ENCODE assay signal across 31 mouse cellular contexts in the genomic region with DNA sequence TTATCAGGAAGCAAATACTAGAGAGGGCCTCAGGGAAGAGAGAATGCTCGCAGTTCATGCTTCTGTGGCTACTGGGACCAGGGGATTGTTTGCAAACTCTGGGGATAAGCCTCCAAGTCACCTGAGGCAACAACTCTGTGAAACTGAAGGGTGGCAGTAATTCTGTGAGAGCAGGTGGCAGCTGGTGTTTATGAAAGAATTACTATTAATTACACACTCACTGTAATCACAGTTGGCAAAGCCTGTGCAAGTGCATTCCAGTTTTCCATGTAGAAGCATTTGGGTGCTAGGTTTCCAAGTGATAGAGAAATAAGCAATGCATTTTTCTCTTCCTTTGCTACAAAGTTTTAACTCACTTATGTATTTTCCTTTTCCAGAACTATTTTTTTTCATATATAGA.
DNase-seq lines count a peak whose midpoint lies in the region; ATAC-seq lines count a peak whose summit lies in the region.
"Had no signal": no experiment of that assay in that cellular context is flagged by ENCODE, and none has a peak within 500 bp of the region (broad histone marks: within the 10 kb centered on the region; RNA-seq: fewer than 3 reads in every experiment).

No protein-coding gene starts in this region.

- H3K4me1 ChIP-seq in forebrain, embryonic 14.5 days (ENCODE audit: control insufficient read depth, insufficient read depth, low read length): no peaks in the 10 kb centered on the region
- no peaks in the 10 kb centered on the region for H3K4me1 ChIP-seq in forebrain, embryonic 10.5 days
- H3K4me1 ChIP-seq: embryonic facial prominence, embryonic 12.5 days; heart, embryonic 13.5 days; neural tube, embryonic 15.5 days had no signal

- H3K36me3 ChIP-seq in forebrain, embryonic 14.5 days (ENCODE audit: control insufficient read depth, insufficient read depth, low read length): no peaks in the 10 kb centered on the region
- H3K36me3 ChIP-seq in forebrain, embryonic 10.5 days (replicated peaks): no peaks in the 10 kb centered on the region
- H3K36me3 ChIP-seq: embryonic facial prominence, embryonic 12.5 days; G1E; heart, embryonic 13.5 days; neural tube, embryonic 15.5 days had no signal

- no peaks in the 10 kb centered on the region for H3K9me3 ChIP-seq in forebrain, embryonic 14.5 days (replicated peaks; ENCODE audit: control insufficient read depth, low read length)
- H3K9me3 ChIP-seq in forebrain, embryonic 10.5 days: no peaks in the 10 kb centered on the region
- H3K9me3 ChIP-seq: embryonic facial prominence, embryonic 12.5 days; G1E; neural tube, embryonic 15.5 days had no signal

- no peaks in the 10 kb centered on the region for H3K27me3 ChIP-seq in forebrain, embryonic 14.5 days (replicated peaks; ENCODE audit: control insufficient read depth, insufficient read depth, low read length)
- H3K27me3 ChIP-seq in forebrain, embryonic 10.5 days (ENCODE audit: poor library complexity, severe bottlenecking): no peaks in the 10 kb centered on the region
- H3K27me3 ChIP-seq: embryonic facial prominence, embryonic 12.5 days; heart, embryonic 13.5 days; neural tube, embryonic 15.5 days had no signal

- DNase-seq in forebrain, embryonic 14.5 days (ENCODE audit: low spot score): peak; percentile 73
- DNase-seq in forebrain, embryonic 10.5 days (ENCODE audit: extremely low spot score, low spot score): no peak
- peak; percentile 6 for DNase-seq in kidney, adult 9 months
- no peak for DNase-seq in kidney, adult 18-20 months
- DNase-seq in layer of hippocampus, adult 18-20 months (ENCODE audit: low spot score in 2 of 2): peak; percentile 8 to 33
- DNase-seq in layer of hippocampus, postnatal 14 days (ENCODE audit: low spot score in 2 of 2): peak; percentile 7 to 59
- DNase-seq: adrenal gland, adult 8-10 months; cerebellum, adult 11 months; cerebellum, adult 9-10 months; cerebellum, postnatal 36 days; gastrocnemius, postnatal 14 days; heart, adult 18-20 months; heart, postnatal 10 days; kidney, postnatal 4 days; liver; lung, adult 2 months; lung, postnatal 10 days; midbrain, embryonic 14.5 days; right cerebral cortex, postnatal 25 days; thymus, adult 18-20 months; thymus, postnatal 36 days had no signal

- no peak overlapping the region for H3K4me3 ChIP-seq in forebrain, embryonic 14.5 days (ENCODE audit: low read depth, low read length)
- H3K4me3 ChIP-seq in forebrain, embryonic 10.5 days: no peak overlapping the region
- H3K4me3 ChIP-seq: embryonic facial prominence, embryonic 12.5 days; heart, embryonic 13.5 days; neural tube, embryonic 15.5 days had no signal

- H3K9ac ChIP-seq in forebrain, embryonic 14.5 days (ENCODE audit: low read length): no peak overlapping the region
- H3K9ac ChIP-seq: embryonic facial prominence, embryonic 12.5 days; heart, embryonic 13.5 days; hindbrain, embryonic 14.5 days; liver, embryonic 14.5 days; neural tube, embryonic 15.5 days had no signal

- no peak overlapping the region for H3K27ac ChIP-seq in forebrain, embryonic 14.5 days (ENCODE audit: low read depth, low read length)
- H3K27ac ChIP-seq in forebrain, embryonic 10.5 days: no peak overlapping the region
- H3K27ac ChIP-seq: embryonic facial prominence, embryonic 12.5 days; heart, embryonic 13.5 days; hindbrain, embryonic 14.5 days; liver, embryonic 14.5 days; macrophage; neural tube, embryonic 15.5 days; stomach, postnatal 0 days had no signal

- ATAC-seq in forebrain, embryonic 14.5 days: no peak
- no peak for ATAC-seq in erythroid progenitor cell, adult 5-6 weeks (replicated peaks; ENCODE audit: low FRiP score, poor library complexity, severe bottlenecking)
- ATAC-seq: intestine, postnatal 0 days had no signal

- WGBS in forebrain, embryonic 14.5 days: 41% methylated on average over 1 of the region's 1 CpGs
- 84% methylated on average over 1 of the region's 1 CpGs for WGBS in forebrain, embryonic 10.5 days

- no peak overlapping the region for H3K4me2 ChIP-seq in forebrain, embryonic 14.5 days (ENCODE audit: low read length)
- H3K4me2 ChIP-seq: embryonic facial prominence, embryonic 12.5 days; heart, embryonic 13.5 days; hindbrain, embryonic 14.5 days; neural tube, embryonic 15.5 days had no signal

Comparison
In these comparisons a context has a peak if more than half of its experiments do, and no peak if none do; other contexts are left out.
1. DNase-seq: peak in forebrain, embryonic 14.5 days (single experiment), kidney, adult 9 months (single experiment), layer of hippocampus, adult 18-20 months (2 of 2) and layer of hippocampus, postnatal 14 days (2 of 2); none in forebrain, embryonic 10.5 days (single experiment) and kidney, adult 18-20 months (single experiment).